Mouse (Mus musculus): ENCODE results near the gene Map6. TPM values are rescaled to one million over a fixed set of nuclear protein-coding genes. Genes with fewer than 3 reads are reported as not detected.
A peak's percentile ranks its signal among the peaks of the same experiment; 100 is the strongest.

Gene Map6
- total RNA-seq, 4 experiments from 2014 or later = 3.0 to 5.1 (median 3.6) TPM

- DNase-seq (ENCODE audit: low spot score) = no peak
These were observed 2.6 kb upstream of the Map6 start for GRCm38 (mm10) chr7:99264597-99264996.

DNA sequence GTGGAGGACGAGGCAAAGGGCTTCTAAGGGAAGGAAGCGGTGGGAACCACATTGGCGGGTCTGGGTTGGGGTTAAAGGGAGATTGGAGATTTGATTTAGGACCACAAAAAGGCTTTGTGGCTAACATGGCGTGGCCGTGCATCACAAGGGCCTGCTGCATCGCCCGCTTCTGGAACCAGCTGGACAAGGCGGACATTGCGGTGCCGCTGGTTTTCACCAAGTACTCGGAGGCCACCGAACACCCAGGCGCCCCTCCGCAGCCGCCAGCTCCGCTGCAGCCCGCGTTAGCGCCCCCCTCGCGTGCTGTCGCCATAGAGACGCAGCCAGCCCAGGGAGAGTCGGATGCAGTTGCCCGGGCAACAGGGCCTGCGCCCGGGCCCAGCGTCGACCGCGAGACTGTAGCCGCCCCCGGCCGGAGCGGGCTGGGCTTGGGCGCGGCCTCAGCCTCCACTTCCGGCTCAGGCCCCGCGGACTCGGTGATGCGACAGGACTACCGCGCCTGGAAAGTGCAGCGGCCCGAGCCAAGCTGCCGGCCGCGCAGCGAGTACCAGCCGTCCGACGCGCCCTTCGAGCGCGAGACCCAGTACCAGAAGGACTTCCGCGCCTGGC lies 754 bp downstream of the Map6 start:
- no peak for DNase-seq (ENCODE audit: low spot score)

DNA sequence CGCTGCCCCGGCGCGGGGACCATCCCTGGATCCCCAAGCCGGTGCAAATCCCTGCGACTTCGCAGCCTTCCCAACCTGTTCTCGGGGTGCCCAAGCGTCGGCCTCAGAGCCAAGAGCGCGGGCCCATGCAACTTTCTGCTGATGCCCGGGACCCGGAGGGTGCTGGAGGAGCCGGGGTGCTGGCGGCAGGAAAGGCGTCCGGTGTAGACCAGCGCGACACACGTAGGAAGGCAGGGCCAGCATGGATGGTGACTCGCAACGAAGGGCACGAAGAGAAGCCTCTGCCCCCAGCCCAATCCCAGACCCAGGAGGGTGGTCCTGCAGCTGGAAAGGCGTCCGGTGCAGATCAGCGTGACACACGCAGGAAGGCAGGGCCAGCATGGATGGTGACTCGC lies 1.3 kb downstream of the Map6 start:
- DNase-seq (ENCODE audit: low spot score) = no peak

DNA sequence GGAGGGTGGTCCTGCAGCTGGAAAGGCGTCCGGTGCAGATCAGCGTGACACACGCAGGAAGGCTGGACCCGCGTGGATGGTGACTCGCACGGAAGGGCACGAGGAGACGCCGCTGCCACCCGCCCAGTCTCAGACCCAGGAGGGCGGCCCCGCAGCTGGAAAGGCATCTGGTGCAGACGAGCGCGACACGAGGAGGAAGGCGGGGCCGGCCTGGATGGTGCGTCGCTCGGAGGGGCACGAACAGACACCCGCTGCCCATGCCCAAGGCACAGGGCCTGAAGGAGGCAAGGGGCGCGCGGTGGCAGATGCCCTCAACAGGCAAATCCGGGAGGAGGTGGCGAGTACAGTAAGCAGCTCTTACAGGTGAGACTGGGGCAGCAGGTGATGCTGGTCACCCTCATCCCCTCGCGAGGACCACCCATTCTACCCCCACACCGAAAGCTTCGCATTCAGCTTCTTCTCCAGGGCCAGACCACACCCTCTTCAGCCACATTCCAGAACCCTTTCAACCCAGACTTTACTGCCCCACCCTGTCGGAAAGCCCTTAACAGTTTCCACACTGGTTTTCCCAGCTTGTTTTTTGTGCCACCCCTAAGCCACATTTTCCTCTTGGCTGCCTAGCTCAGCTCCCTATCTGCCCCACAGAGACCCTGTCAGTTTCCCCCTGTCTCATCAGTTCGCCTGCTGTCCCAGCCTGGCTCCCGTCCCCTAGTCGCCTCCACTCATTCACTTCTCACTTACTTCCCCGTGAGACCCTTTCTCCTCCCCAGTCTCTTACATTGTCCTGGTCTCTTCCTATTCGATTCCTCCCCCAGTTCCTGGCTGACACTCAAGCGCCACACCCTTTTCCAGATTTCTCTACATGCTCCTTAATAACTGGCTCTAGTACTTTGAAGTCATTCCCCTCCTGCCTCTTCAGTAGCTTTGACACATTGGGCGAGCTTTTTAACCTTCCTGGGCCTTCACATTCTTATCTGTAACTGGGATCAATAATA lies 2.0 kb downstream of the Map6 start:
- DNase-seq (ENCODE audit: low spot score) = no peak

- DNase-seq (ENCODE audit: low spot score) = no peak
These were observed 4.4 kb downstream of the Map6 start for GRCm38 (mm10) chr7:99271630-99272029.

DNA sequence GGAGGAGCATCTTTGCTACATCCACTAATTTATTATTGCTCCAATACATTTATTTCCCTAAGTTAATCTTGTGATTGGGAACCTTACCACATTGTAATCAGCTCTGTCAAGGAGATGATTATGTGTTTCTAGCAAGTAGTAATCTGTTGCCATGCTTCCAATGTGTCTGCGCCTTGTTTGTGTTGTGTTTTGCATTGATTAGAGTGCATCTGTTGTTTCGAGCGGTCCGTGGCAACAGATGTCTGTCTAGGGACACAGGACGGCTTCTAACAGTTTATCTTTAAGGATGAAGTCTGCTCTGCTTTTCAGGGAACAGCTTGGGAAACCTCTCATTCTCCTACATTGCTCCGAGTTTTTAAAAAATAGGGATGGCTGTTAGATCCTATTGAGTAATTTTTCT lies 7.9 kb downstream of the Map6 start:
- DNase-seq (ENCODE audit: low spot score) = no peak

GRCm38 (mm10) chr7:99276679-99277078 lies 9.4 kb downstream of the Map6 start:
- no peak for DNase-seq (ENCODE audit: low spot score)

- no peak for DNase-seq (ENCODE audit: low spot score)
These were observed 11.1 kb downstream of the Map6 start for GRCm38 (mm10) chr7:99278309-99278708.

- DNase-seq (ENCODE audit: low spot score) = no peak
These were observed 12.3 kb downstream of the Map6 start for GRCm38 (mm10) chr7:99279586-99279985.

DNA sequence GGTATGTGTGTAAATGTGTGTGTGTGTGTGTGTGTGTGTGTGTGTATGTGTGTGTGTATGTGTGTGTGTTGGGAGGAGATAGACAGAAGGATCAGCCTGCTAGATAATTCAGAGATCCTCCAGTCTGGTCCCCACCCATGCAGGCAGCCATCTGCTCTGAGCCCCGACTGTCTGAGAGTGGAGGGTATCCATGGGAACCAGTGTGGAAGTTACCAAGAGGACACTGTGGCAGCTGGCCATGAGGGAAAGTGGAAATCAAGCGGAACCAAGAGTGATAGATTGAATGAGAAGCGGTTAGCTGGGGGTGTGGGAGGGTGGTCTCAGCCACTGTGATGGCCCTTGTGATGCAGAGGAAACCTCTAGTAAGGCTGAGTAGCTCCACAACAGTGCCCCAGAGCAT lies 20.0 kb downstream of the Map6 start:
- no peak for DNase-seq (ENCODE audit: low spot score)

GRCm38 (mm10) chr7:99290008-99290407 lies 22.8 kb downstream of the Map6 start:
- peak; percentile 49 for DNase-seq (ENCODE audit: low spot score)

DNA sequence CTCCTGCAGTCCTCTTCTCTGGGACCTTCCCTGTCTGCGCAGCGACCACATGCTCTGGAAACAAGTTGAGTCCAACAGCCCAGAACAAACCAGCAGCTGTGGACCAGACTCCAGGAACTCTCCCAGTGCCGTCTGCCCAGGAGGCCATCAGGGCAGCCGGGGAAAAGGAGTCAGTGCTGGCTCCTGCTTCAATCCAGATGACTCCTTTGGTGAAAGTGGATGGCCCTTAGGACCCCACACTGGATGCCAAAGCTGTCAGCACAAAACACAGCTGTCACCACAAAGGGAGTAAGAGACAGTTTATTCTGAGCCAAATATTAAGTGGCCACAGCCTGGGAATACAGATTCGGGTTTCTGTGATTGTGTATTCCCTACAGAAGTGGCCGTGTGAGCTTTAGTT lies 23.7 kb downstream of the Map6 start:
- DNase-seq (ENCODE audit: low spot score) = no peak

DNA sequence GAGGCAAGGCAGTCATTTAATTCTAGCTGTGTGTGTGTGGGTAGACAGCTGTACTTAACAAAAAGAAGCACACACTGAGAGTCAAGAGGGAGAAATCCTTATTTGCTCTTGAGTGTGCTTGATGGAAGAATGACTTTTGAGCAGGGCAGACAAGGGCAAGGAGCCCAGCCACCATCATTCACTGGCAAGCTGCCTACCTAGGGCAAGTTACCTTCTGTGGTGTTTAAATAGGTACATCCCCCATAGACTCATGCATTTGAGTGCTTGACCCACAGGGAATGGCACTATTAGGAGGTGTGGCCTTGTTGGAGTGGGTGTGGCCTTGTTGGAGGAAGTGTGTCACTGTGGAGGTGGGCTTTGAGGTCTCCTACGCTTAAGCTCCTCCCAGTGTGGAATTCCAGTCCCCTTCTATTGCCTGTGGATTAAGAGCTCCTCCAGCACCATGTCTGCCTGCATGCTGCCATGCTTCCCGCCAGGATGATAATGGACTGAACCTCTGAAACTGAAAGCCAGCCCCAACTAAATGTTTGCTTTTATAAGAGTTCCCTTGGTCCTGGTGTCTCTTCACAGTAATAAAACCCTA lies 27.0 kb downstream of the Map6 start:
- DNase-seq (ENCODE audit: low spot score) = no peak

DNA sequence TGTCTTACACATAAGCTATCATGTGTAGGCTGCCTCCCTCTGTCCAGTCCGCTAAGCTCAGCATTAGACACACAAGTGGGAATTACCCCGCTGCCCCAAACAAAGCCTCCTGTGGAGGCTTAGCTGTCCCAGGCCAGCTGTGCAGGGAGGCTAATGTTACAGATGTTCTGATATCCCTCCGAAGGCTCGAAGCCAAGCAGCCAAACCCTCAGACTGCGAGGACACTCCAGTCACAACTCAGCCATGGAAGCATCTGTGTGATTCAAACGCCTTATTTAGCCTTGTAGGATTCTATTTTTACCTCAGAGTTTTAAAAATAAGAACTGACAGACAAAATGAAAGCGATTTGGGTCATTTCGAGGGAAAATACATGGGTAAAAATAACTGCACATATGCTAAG lies 27.9 kb downstream of the Map6 start:
- peak; percentile 34 for DNase-seq (ENCODE audit: low spot score)

- DNase-seq (ENCODE audit: low spot score) = no peak
These were observed 33.5 kb downstream of the Map6 start for GRCm38 (mm10) chr7:99300650-99301175.

DNA sequence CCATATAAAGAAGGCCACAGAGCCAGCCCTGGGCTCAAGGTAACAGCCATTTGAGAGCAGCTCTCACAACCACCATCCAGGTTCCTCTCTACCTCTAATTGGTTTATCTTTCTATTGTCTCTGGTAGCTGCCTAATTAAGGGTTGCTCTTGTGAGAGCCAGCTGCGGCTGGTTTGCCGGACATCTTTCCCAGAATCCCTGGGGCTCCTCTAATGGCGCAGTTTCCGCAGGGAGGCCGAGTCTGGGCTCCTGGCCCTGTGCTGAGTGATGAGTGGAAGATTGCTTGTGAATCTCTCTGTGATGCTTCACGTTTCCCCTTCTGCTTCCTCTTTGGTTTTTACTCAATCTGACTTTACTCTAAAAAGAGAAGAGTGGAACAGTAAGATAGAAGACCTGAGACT lies 36.8 kb downstream of the Map6 start:
- no peak for DNase-seq (ENCODE audit: low spot score)

DNA sequence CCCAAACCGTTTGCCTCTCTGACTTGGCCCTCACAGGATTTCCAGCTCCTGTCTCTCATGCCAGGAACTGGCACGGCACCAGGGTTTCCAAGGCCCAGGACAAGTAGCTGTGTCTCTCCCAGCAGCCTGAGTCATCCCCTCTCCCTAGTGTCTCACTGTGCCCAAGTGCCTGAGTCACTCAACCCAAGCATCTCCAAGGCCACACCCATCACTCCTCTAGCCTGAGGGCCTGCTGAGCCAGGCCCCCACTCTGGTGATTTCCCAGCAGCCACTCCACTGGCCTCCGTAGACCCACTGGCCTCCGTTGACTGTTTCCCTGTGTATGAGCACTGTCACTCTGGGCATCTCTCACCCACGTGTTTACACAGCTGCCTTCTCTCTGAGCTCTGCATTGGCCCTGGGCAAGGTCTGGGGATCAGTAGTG lies 37.7 kb downstream of the Map6 start:
- peak; percentile 66 for DNase-seq (ENCODE audit: low spot score)

GRCm38 (mm10) chr7:99305688-99306087 lies 38.4 kb downstream of the Map6 start:
- DNase-seq (ENCODE audit: low spot score) = no peak

GRCm38 (mm10) chr7:99306640-99307039 lies 39.4 kb downstream of the Map6 start:
- DNase-seq (ENCODE audit: low spot score) = no peak

DNA sequence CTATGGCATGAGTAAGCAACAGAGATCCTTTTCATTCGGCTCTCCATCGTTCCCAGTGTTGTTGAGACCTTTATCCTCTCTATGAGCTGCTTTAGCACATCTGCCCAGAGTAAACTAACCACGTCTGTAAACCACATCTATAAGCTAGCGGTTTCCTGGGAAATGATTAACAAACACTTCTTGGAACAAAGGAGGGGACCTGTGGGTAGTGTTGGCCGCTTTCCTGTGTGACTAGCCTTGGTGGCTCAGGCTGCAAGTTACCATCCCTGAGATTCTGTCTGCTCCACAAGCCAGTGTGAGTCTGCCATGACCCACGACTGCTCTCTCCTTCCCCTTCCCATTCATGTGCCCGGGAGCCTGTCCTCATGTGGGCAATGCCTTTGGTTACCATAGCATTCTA lies 44.2 kb downstream of the Map6 start:
- no peak for DNase-seq (ENCODE audit: low spot score)

DNA sequence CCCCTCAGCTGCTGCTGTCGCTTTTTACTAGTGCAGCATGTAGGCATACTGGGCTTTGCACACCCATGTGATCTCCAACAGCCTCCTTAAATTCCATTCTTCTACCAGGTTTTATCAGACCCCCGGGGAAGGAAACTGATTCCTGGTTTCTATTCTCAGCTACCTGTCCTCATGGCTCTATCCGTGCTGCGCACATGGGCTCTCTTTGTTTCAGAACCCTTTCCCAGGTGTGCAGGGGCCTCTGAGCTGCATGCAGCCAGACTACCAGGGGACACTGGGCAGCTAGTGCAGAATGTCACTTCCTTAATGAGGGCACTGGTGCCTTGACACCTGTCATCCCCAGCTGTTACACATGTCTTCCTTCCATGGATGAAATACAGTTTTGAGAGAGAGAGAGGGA lies 44.8 kb downstream of the Map6 start:
- no peak for DNase-seq (ENCODE audit: low spot score)

GRCm38 (mm10) chr7:99312671-99313143 lies 45.5 kb downstream of the Map6 start:
- DNase-seq (ENCODE audit: low spot score) = no peak

Data from heart, adult 8-10 months (tissue).